9 mouse cellular contexts compared by ENCODE assay signal in genomic region chr2:120074096-120074495, GRCm38 (mm10).
"Had no signal": no experiment of that assay in that cellular context is flagged by ENCODE, and none has a peak within 500 bp of the region (broad histone marks: within the 10 kb centered on the region; RNA-seq: fewer than 3 reads in every experiment).

No protein-coding gene starts in this region.

- DNase-seq: kidney, postnatal 14 days; kidney, postnatal 4 days; liver, embryonic 13.5 days; lung, adult 2 months; lung, postnatal 14 days; lung, postnatal 4 days; midbrain, embryonic 14.5 days; thymus, adult 18-20 months; thymus, postnatal 36 days had no signal

- H3K4me3 ChIP-seq: liver, embryonic 13.5 days had no signal

- H3K27ac ChIP-seq: liver, embryonic 13.5 days had no signal
